ENCODE assay signal across 16 mouse cellular contexts in genomic region chr5:142081076-142081475, GRCm38 (mm10).
A peak's percentile ranks its signal among the peaks of the same experiment; 100 is the strongest.
DNase-seq lines count a peak whose midpoint lies in the region; TF ChIP-seq lines count a peak whose summit lies in the region.
"Had no signal": no experiment of that assay in that cellular context is flagged by ENCODE, and none has a peak within 500 bp of the region (broad histone marks: within the 10 kb centered on the region; RNA-seq: fewer than 3 reads in every experiment).

No protein-coding gene starts in this region.

- no peak for TF ChIP-seq POLR2A in cerebellum, adult 2 months (IDR thresholded peaks at IDR 0.05; ENCODE audit: borderline replicate concordance, insufficient read depth, low read length)

- TF ChIP-seq CTCF in cerebellum, adult 2 months (IDR thresholded peaks at IDR 0.05; ENCODE audit: borderline replicate concordance, insufficient read depth, low read depth, low read length), result no peak

- no peak overlapping the region for H3K4me3 ChIP-seq in cerebellum, adult 2 months (replicated peaks; ENCODE audit: insufficient read depth, low read depth, low read length)
- H3K4me3 ChIP-seq: embryonic facial prominence, embryonic 13.5 days; forebrain, embryonic 13.5 days; gastrocnemius, adult 2 months; heart, embryonic 12.5 days; hindbrain, embryonic 15.5 days had no signal

- H3K4me1 ChIP-seq in cerebellum, adult 2 months (ENCODE audit: control insufficient read depth, insufficient read depth, low read length), result no peaks in the 10 kb centered on the region
- H3K4me1 ChIP-seq: embryonic facial prominence, embryonic 13.5 days; forebrain, embryonic 13.5 days; heart, embryonic 12.5 days; hindbrain, embryonic 15.5 days had no signal

- no peaks in the 10 kb centered on the region for H3K27me3 ChIP-seq in cerebellum, adult 2 months (ENCODE audit: control insufficient read depth, insufficient read depth, low read length)
- H3K27me3 ChIP-seq: embryonic facial prominence, embryonic 13.5 days; forebrain, embryonic 13.5 days; heart, embryonic 12.5 days; hindbrain, embryonic 15.5 days; Patski had no signal

- no peak overlapping the region for H3K27ac ChIP-seq in cerebellum, adult 2 months (ENCODE audit: insufficient read depth, low read length)
- H3K27ac ChIP-seq: embryonic facial prominence, embryonic 13.5 days; forebrain, embryonic 13.5 days; gastrocnemius, adult 2 months; hindbrain, embryonic 15.5 days had no signal

- WGBS in cerebellum, adult 2 months, result 62% methylated on average over 3 of the region's 3 CpGs

- DNase-seq in cerebellum, adult 11-12 months, result peak; percentile 74
- no peak for DNase-seq in cerebellum, postnatal 4 days (ENCODE audit: low spot score in 2 of 2)
- peak; percentile 61 to 83 for DNase-seq in cerebellum, adult 2 months
- peak; percentile 59 to 74 for DNase-seq in cerebellum, postnatal 10 days
- DNase-seq in testis, postnatal 10 days (ENCODE audit: low spot score), result no peak
- no peak for DNase-seq in Muller cell, postnatal 12 days (ENCODE audit: inconsistent ontology term)
- DNase-seq in thymus, postnatal 4 days, result no peak
- DNase-seq: adrenal gland, postnatal 14 days; forebrain, postnatal 0 days; gastrocnemius, adult 2 months; gastrocnemius, postnatal 25 days had no signal

Comparison
In these comparisons a context has a peak if more than half of its experiments do, and no peak if none do; other contexts are left out.
1. DNase-seq: peak in cerebellum, adult 11-12 months (single experiment), cerebellum, adult 2 months (2 of 2) and cerebellum, postnatal 10 days (2 of 2); none in cerebellum, postnatal 4 days (0 of 2), testis, postnatal 10 days (single experiment), Muller cell, postnatal 12 days (single experiment) and thymus, postnatal 4 days (single experiment).